Mouse (Mus musculus) thymus, postnatal 14 days (tissue): ENCODE results near the gene Ddi2.
A peak's percentile ranks its signal among the peaks of the same experiment; 100 is the strongest.
"Not testable (repeated sequence)": the region's sequence is repeated elsewhere in the genome, so short reads cannot be mapped to it uniquely, and the experiment has no call there.

Source experiments
- DNase-seq: peaks from one replicate; pipeline ENCODE4 v3.0.0; 2021

Gene Ddi2

DNA sequence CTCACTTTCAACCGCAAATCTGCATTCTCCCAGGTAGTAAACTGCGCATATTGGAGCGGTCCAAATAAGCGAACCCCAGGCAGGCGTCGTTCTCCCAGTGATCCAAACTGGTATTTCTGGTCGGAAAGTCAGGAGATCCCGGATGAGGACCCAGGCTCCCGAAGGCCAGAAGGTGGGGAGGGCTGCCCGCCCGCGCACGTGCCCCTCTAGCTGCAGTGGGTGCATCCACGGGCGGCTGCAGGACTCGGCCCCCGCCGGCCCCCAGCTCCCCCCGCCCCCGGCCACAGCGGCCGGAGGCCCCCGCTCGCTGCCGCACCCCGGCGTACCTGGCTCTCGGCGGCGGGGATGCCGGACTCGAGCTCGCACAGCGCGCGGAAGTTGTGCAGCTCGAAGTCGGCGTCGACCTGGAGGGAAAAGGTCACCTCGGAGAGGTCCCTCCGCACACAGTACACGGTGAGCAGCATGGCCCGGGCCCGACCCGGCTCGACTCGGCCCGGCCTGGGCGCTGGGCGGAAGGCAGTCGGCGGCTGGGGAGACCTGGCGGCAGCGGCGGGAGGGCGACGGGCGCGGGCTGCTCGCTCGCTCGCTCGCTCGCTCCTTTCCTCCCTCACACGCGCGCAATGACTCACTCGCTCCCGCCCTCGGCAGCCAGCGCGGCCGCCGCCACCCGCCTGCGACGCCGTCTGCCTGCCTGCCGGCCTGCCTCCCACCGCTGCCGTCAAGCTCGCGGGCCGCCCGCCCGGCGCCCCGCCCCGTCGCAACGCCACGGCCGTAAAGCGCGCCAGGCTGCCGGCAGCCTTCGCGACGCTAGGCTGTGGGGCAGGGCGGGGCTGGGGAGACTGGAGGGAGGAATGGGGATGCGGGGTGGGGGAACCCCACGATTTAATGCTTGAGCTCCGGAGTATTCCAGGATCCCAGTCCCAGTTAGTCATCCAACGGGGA lies at the start of gene Ddi2:
TSS of gene Ddi2 (minus strand) at position 689 of the 942 bp plus-strand sequence.
- peak; percentile 94 for DNase-seq

DNA sequence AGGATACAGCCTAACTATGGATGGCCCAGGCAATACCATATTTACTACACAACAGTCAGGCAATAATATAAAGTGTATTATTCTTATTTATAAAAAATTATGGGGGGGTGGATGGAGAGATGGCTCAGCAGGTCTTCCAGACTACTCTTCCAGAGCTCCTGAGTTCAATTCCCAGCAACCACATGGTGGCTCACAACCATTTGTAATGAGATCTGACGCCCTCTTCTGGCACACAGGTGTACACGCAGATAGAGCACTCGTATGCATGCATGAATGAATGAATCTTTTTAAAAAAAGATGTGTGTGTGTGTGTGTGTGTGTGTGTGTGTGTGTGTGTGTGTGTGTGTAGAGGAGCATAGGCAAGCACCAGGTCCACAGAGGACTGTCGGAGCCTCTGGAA lies 49.8 kb upstream of the Ddi2 start:
- DNase-seq: not testable (repeated sequence)

DNA sequence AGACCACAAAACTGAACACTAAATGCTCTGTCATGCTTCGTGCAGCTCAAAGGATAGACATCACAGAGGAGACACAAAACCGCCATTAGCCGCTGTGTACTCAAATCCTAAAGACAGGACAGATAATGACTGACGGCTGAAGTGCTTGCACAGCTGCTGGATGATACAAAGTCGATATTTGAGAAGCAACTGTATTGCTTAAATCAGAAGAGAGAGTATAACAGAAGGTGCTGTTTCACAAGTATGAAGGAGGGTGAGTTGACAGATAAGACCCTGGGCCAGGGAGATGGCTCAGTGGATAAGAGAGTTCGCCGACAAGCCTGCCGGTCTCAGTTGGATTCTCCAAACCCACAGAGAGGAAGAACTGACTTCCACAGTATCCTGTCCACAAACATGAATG lies 48.6 kb upstream of the Ddi2 start:
- no peak for DNase-seq

DNA sequence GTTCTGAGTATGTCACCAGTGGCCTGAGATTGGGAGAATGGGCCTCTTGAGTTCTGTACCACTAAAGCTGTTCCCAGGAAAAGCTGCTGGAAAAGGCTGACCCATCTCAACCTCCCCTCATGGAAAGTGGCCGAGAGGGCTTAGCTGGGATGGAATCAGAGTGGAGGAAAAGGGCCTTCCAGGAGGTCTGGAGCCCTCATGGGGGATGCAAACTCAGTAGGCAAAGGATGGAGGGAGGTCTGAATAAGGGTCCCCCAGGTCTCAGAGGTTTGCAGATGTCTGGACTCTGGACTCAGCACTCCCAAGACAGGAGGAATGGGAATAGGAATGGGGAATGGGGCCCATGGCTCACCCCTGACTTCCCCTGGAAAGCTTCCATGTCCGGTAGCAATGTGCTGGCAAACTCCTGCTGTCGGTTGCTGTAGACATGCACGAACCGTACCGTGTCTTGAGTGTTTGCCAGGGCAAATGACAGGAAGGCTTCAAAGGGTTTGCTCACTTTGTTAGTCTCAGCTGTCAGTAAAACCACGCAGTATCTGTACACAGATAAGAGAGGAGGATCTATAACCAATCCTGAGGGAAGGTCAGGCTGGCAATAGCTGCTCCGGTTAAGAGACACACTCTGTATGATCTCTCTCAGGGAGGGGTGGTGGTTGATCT lies 46.4 kb upstream of the Ddi2 start:
- DNase-seq: no peak

DNA sequence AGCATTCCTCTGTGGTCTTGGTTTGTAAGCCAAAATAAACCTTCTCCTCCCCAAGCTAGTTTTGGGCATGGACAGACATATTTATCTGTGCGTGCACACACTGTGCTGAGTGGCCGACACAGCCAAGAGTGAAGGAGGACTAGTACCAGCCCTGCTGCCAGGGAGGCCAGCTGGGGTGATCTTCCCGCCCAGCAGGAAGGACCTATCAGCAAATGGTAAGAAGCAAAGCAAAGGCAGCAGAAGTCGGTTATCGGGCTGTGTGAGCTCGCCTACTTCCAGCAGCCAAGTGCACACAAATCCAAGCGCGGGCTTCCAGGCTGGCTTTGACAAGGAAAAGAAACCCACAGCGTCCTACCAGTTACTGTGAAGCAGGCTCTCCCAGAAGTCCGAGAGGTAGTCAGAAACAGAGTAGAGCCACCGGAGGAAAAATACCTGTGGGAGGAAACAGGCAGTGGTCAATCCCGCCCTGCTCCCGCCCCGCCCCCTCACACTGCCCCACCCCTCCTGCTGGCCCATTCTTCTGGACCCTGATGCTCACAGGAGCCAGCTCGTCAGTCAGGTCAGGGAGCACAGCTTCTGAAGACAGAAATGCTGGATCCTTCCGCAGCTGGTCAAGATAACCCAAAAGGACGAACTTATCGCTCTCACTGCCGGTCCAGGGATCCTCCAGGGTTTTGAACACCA lies 44.3 kb upstream of the Ddi2 start:
- no peak for DNase-seq

DNA sequence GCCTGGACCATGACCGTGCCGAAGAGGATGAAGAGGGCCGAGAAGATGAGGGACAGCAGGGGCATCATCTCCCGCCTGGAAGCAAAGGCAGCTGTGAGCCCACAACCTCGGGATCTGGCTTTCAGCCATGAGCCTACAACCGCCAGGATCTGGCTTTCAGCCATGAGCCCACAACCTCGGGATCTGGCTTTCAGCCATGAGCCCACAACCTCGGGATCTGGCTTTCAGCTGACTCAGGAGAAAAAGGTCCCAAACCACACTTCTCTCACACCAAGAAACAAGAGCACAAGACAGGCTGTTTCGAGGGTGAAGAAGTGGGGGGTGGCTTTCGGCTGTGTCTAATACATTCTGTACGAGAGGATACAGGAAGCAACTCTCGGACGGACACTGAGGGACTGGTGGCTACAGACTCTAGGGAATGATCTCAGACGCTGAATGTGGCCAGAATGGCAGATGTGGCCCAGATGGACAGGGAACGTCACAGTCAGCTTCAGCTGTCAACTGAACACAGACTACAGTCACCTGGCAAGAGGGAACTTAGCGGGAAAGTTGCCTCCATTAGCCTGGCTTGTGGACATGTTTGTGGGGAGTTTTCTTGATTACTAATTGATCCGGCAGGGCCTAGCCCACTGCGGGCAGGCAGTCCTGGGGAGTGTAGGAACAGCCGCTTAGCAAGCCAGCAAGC lies 43.6 kb upstream of the Ddi2 start:
- DNase-seq: no peak

DNA sequence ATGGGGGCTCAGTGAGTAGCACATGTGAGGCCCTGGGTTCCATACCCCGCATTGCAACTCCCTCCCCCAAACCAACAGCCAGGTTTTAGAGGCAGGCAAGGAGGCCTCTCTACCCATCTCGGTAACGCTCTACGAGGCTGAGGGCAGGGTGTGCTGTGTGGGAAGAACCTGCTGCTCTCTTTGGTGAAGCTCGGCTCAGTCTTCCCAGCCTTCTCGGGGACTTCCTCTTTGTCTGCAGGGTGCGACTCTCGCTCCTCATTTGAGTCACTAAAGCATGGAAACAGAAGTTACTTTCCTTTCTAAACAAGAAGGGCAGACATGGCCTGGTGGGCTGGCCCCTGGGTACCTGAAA lies 43.1 kb upstream of the Ddi2 start:
- DNase-seq: no peak

DNA sequence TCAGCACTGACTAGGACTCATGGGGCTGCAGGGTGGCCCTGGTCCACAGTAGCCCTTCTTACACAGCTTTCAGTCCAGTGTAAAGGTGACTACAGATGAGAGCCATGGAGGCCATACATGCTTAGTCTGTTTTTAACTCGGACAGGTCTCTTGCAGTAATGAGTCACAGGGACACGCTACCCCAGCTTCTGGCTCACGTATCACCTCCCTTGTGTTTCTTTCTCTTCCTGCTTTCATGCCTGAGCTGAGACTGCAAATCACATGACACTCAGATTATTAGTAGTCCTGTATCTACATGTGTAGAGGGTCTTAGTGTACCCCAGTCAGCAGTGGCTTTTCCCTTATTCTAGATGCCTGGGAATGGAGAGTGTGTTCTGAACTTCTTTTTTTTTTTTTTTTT lies 41.8 kb upstream of the Ddi2 start:
- DNase-seq: no peak

DNA sequence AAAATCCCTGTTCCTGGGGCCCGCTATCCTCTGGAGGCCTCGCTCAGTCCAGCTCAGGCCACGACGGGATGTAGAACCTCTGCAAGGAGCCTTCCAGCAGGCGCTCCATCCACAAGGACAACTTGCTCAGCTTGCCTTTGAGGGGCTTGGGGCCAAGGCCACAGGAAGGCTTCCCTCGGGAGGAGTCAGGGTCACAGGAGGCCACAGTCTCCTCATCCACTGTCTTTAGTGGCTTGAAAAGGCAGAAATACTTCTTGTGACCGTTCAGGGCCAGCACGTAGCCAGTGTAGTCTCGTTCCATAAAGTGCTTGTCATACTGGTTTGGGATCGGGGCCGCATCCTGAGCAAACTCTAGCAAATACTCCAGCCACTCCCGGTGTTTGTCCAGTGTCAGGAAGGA lies 40.3 kb upstream of the Ddi2 start:
- no peak for DNase-seq

DNA sequence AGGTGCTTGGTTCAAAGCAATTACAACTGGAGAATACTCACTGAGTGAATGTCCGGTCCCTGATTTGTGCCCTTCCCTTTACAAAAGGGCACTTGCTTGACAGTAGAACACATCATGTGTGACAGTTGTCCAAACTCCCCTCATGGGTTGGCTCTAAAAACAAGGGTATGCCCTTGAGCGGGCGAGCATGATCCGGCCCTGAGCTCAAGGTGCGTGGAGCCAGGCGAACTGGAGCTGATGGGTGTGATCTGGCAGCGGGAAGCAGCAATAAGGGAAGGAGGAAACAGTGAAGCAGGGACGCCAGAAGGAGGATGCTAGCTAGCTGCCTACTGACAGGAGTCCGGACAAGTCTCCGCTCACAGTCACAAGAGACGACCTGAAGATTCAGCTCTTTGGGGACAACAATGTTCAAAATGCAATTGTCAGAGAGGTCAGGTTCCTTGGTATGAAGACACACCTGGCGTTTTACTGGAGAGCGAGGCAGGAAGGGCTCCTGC lies 38.9 kb upstream of the Ddi2 start:
- no peak for DNase-seq

DNA sequence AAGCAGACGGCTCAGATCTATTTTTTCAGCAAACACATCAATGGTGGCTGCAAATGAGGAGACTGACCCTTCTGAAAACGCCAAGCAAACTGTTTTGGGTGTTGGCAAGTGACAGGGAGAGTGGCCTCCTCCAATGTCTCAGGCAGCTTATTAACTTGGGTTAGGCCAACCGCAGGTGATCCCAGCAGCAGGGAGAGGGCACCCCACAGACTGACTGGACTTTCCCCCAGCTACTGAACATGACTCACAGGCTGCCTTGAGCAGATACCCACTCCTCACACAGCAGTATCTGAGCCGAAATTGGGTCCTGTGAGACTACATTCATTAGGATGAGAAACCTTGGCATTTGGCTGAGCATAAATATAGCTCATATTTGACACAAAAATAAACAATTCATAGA lies 37.7 kb upstream of the Ddi2 start:
- no peak for DNase-seq

DNA sequence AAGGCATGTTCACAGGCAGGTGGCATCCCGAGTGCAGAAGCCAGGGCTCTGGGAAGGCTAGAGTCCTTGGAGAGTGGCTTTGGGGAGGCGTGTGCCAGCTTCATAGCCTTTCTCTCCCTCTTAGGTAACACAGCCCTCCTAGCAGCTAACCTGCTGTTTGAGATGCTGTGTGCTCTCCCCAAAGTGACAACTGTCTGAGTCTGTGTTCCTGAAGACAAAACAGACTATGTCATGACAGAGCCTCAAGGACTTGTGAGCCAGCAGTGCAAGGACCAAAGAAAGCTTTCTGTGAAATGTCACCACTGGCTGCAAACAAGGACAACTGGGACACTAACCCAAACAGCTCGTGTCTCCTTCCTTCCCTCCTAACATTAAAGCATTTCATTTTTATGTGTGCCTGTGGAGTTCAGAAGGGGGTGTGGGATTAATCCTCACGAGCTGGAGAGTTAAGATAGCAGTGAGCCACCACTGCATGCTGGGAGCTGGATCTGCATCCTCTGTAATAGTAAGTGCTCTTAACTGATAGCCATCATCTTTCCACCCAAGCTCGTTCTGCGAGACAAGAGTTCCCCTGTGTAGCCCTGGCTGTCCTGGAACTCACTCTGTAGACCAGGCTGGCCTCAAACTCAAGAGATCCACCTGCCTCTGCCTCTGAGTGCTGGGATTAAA lies 35.8 kb upstream of the Ddi2 start:
- DNase-seq: no peak

DNA sequence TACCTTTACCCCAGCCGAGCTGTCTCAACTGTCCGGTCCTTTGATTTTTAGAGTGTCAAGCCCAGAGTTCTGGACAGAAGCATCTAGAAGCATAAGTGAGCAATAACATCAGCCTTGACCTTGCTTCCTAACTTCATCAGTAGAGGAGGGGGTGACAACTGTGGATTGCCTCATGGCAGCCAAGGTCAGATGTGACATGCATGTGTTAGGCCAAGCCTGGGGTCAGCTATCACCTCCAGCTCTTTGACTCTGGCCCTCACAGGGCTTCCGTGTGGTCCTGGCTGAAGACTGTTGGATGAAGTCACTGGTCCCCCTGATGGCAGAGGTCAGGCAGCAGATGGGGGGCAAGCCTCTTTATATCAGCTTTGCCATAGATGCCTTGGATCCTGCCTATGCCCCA lies 33.9 kb upstream of the Ddi2 start:
- DNase-seq: no peak

DNA sequence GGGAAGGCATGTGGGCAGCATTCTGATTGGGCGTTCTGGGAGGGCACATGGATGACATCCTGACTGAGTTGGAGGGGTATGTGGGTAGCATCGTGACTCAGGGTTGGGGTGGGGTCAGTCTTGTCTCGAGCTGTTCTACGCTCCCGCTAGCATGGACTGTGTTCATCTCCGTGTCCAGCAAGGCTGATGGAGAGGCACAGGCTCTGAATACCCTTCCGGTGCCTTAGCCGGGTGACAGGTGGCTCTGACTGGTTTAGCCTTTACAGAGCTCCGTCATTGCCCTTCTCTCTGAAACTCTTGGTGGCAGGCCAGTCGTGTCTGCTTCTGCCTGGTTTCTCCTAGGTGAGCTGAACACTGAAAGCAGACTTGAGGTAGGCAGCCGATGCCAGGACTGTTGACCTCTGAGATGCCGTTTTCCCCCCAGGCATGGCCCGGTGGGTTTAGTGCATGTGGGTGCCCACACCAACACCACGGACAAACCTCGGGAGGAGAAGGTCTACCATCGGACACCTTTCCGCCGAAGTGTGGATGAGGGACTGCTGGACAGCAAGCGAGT lies 32.2 kb upstream of the Ddi2 start:
- DNase-seq: no peak

DNA sequence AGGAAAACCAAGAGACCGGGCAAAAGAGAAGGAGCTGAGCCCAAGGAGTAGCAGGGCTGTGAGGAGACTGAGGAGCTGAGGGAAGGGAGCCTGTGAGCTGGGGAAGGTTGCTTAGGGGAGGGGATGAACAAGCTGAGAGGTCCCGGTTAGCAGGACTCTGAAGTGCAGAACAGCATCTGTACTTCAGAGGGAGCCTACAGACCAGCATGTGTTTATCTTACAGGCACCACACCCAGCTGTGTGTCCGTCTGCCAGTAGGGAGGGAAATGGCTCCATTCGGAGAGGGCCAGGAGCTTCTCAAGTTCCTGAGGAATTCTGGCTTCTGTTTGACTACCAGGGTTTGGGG lies 28.8 kb upstream of the Ddi2 start:
- no peak for DNase-seq

DNA sequence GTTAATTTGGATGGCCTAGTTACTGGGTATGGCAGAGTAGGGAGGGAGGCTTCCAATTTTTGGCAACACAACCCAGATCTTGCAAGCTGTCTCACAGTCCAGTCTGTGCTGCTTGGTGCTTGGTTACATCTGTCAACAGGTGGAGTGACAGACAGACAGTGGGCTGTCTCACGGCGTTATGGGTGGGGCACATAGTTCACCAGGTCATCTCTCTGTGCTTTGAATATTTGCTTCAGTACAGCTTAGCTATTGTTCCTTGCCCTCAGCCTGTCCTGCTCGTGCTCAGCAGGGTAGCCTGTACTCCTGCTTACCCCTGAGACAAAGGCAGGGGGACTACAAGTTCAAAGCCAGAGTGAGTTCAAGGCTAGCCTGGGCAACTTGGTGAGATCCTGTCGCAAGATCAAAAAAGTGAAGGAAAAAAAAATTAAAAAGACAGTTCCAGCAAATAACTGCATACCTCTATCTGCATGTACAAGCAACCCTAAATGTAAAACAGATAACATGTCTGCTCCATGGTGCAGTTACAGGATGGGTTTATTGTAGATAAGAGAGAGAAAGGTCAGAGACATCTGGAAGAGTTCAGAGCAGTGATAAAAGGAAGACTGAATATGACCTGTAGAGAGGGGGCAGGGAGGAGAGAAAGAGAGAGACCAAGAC lies 28.3 kb upstream of the Ddi2 start:
- no peak for DNase-seq

DNA sequence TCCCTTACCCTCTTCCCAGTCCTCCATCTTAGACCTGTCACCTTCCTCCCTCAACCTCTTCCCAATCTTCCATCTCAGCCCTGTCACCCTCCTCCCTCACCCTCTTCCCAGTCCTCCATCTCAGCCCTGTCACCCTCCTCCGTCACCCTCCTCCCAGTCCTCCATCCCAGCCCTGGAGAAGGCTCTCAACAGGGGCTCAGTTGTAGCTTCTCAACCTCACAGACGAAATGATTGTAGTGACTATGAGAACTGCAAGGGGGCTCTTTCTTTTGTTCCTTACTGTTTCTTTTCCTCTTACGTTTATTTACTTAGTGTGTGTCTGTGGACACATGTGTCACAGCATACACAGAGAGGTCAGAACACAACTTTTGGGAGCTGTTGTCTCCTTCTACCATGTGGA lies 27.6 kb upstream of the Ddi2 start:
- no peak for DNase-seq

DNA sequence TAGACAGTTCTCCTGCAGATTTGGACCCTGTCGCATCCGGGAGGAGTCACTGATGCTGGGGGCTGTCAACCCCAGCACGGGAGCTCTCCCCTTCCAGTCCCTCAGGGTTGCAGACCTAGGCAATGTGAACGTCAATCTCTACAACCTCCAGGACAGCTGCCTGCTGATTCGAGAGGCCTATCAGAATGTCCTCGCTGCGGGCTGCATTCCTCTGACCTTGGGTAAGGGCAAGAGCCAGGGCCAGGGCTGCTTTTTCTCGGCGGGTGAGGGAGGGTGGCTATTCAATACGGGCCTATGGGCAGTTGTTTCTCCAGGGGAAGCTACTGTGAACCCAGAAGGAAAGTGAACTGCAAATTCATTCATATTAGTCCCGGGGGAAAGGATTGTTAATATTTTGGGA lies 26.3 kb upstream of the Ddi2 start:
- no peak for DNase-seq

DNA sequence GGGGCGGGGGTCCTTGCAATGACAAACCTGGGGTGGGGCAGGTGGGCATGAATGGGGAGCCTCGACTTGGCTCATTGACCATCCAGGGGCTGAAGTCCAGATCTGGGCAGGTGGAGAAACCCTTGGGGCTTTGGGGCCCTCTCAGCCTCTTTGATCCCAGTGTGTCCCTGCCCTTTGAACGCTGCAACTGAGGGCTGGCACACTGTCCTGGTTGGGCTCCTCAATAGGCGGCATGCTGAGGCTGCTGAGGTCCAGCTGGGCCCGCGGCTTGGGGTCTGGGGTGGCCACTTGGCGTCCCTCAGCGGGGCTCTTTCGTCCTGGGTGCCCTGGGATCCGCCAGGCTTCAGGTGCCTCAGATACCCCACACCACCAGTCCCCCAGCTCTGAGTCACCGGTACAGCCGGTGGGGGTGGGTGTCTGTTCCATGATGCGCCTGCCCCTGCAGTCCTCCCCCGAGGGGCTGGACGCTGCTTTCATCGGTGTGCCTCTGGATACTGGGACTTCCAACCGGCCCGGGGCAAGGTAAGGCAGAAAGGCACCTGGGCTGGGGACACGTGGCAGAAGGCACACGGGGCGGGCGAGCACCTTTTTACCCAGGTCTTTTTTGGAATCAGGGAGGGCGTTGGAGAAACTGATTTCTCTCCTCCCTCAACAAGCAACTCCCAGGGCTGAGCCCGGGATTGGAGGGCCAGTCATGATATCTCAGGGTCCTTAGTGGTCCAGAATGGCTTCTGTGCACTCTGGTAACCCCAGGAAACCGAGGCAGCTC lies 23.5 kb upstream of the Ddi2 start, which contains the start of gene Agmat:
TSS of gene Agmat (plus strand) at position 95 of the 769 bp plus-strand sequence.
- DNase-seq: no peak

DNA sequence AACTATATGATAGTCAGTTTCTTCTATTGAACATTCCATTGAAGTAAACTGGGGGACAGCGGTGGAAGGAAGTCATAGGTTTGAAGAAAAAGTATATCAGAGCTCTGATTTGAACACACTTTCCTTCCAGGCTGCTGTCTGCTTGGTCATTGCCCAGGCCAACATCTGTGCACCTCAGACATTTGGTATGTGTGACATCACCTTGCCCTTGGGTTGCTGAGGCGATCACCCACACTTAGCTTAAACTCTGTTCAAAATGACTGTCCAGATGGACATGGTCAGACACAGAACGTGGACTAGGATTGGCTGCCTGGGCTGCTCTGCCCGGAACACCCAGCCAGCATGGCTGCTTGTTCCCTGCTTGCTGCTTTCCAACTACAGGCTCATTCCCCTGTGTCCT lies 19.2 kb upstream of the Ddi2 start:
- no peak for DNase-seq

DNA sequence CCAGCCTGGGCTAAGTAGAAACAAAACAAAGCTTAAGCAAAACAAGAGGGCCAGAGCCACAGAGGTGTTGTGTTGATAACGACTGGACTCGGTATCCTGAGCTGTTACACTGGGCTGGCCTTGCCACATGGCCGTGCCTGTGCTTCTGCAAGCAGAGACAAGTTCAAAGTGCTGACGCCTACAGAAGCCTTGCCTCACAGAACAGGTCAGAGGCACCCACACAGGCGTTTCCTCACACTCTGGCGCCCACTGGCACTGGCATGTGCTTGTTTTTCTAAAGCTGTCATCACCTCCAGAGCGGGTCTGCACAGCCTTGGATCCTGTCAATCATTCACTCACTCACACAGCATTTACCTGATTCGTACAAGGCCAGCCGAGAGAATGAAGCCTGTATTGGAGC lies 18.6 kb upstream of the Ddi2 start:
- no peak for DNase-seq
